Mouse (Mus musculus): Measurements from ENCODE around the gene Icam4. TPM values are rescaled to one million over a fixed set of nuclear protein-coding genes. Genes with fewer than 3 reads are reported as not detected.

Icam4 gene
- polyA plus RNA-seq, 1 experiment, result 1.2 TPM

DNA sequence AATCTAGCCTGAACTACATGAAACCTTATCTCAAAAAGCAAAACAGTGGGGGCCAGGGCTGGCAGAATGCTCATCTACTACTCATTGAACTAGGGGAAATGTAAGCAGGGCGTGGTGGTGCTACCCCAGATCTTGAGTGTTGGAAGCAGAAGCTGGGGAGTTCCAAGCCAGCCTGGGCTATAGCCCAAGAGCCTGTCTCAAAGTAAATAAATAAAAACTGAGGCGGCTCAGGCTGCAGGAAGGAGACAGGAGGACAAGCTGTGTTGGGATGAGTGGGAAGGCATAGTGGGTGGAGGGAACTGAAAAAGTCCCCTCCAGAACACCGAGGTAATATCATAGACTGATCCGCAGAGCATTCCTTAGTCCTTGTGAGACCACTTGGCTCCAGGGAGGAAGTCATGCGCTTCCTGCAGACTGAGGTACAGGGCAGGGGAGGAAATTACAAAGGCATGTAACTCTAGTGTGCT, 17.3 kb upstream of the Icam4 start:
- WGBS, result 37% methylated on average over 5 of the region's 5 CpGs
- peak; percentile 80 for DNase-seq
- H3K27me3 ChIP-seq (replicated peaks; ENCODE audit: control insufficient read depth, insufficient read depth, low read length), result no peaks in the 10 kb centered on the region
- no peaks in the 10 kb centered on the region for H3K36me3 ChIP-seq (ENCODE audit: control insufficient read depth, insufficient read depth, low read length)
- TF ChIP-seq POLR2A (IDR thresholded peaks at IDR 0.05; ENCODE audit: low read depth, low read length), result no peak
- TF ChIP-seq CTCF (conservative IDR thresholded peaks at IDR 0.05; ENCODE audit: insufficient read depth, insufficient read length, low read depth, low read length), result no peak
- H3K4me1 ChIP-seq (ENCODE audit: control insufficient read depth, insufficient read depth, low read length), result no peaks in the 10 kb centered on the region
- H3K4me3 ChIP-seq (ENCODE audit: insufficient read depth, low read depth, low read length), result no peak overlapping the region
- H3K27ac ChIP-seq (ENCODE audit: insufficient read depth, low read depth, low read length), result peak overlapping the region; percentile 28; the same call in 1 of the 2 replicates

DNA sequence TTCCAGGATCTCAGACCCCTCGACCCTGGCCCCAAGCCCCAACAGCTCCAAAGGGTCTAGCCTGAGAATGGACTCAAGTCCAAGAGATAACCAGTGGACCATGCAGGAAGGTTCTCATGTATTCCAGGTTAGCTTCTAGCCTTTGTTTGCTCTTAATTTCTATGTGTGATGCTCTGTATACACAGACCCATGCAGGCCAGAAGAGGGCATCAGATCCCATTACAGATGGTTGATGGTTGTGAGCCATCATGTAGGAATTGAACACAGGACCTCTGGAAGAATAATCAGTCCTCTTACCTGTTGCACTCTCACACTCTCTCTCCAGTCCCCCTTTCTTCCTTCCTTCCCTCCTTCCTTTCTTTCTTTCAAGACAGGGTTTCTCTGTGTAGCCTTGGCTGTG, 16.8 kb upstream of the Icam4 start:
- no peak for TF ChIP-seq CTCF (conservative IDR thresholded peaks at IDR 0.05; ENCODE audit: insufficient read depth, insufficient read length, low read depth, low read length)
- no peak for TF ChIP-seq POLR2A (IDR thresholded peaks at IDR 0.05; ENCODE audit: low read depth, low read length)
- Histone ChIP-seq H3K4me1 (ENCODE audit: control insufficient read depth, insufficient read depth, low read length) (no peaks in the 10 kb centered on the region), H3K27me3 (replicated peaks; ENCODE audit: control insufficient read depth, insufficient read depth, low read length) (no peaks in the 10 kb centered on the region), H3K4me3 (ENCODE audit: insufficient read depth, low read depth, low read length) (no peak overlapping the region), H3K27ac (ENCODE audit: insufficient read depth, low read depth, low read length) (peak overlapping the region; percentile 33), H3K36me3 (ENCODE audit: control insufficient read depth, insufficient read depth, low read length) (no peaks in the 10 kb centered on the region)
- WGBS, result 29% methylated on average over 1 of the region's 1 CpGs
- no peak for DNase-seq

DNA sequence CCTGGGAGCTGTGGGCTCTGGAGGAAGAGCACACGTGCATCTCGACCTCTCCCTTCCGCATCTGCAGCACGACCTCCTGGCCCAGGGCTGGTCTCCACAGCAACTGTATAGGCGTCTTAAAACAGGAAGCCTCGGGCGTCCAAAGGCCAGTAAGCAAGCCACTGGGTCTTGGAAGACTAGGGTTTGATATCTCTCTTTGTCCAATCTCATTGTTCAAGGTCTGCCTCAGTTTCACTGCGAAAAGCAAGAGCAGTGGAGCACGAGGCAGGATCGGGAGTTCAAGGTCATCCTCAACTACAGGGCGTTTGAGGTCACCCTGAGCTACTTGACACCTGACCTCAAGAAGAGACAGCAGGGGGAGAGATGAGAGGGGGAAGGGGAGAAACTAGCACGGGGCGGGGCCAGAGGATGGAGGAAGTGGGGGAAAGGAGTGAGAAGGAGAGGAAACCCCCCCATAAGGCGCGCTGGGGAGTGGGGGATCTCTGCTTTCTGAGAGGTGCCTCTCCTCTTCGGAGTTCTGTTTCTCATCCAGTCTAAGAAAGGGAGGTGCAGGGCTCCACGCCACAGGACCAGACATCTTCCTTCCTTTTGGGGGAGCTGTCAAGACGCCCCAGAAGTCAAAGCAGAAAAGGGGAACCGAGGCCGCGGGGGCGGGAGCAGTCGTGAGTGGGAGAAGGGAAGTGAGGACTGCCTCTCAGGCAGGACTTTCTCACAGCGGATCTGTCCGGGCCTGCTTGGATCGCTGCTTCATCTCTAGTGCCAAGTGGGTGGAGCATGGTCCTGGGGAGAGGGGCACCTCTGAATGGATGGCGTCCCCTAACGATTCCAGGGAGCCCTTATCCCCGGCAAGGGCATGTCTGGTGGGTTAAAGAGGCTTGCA, 14.2 kb upstream of the Icam4 start:
- TF ChIP-seq CTCF (conservative IDR thresholded peaks at IDR 0.05; ENCODE audit: insufficient read depth, insufficient read length, low read depth, low read length), result no peak
- no peak for TF ChIP-seq POLR2A (IDR thresholded peaks at IDR 0.05; ENCODE audit: low read depth, low read length)
- no peaks in the 10 kb centered on the region for H3K36me3 ChIP-seq (ENCODE audit: control insufficient read depth, insufficient read depth, low read length)
- H3K4me3 ChIP-seq (ENCODE audit: insufficient read depth, low read depth, low read length), result peak overlapping the region; percentile 45
- H3K4me1 ChIP-seq (ENCODE audit: control insufficient read depth, insufficient read depth, low read length), result no peaks in the 10 kb centered on the region
- DNase-seq, result peak; percentile 86
- H3K27ac ChIP-seq (ENCODE audit: insufficient read depth, low read depth, low read length), result peak overlapping the region; percentile 79; the same call in 1 of the 2 replicates
- H3K27me3 ChIP-seq (replicated peaks; ENCODE audit: control insufficient read depth, insufficient read depth, low read length), result no peaks in the 10 kb centered on the region
- 8% methylated on average over 29 of the region's 29 CpGs for WGBS

DNA sequence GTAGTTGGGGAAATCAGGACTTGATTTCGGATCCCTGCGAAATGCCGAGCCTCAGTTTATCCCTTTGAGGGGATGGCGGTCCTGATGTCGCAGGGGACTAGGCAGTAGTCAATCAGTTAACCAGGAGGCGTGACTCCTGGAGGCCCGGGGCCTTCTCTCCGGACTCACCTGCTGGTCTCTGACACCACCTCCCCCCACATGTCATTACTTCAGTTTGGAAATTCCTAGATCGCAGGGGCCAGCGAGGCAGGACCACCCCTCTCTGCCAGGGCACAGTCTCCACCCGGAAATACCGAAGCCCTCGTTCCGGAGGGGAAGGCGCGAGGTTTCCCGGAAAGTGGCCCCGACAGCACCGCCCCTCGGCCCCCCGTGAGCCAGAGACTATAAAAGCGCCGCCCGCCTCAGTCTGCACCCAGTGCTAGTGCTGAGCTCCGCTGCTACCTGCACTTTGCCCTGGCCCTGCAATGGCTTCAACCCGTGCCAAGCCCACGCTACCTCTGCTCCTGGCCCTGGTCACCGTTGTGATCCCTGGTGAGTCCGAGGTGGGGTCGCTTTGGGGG, 13.5 kb upstream of the Icam4 start, which contains the start of gene Icam1:
Gene Icam1 (plus strand): TSS at position 415 of the 560 bp plus-strand sequence.
- Histone ChIP-seq H3K36me3 (ENCODE audit: control insufficient read depth, insufficient read depth, low read length) (no peaks in the 10 kb centered on the region), H3K27ac (ENCODE audit: insufficient read depth, low read depth, low read length) (peak within 1 kb of the TSS; percentile 79), H3K27me3 (replicated peaks; ENCODE audit: control insufficient read depth, insufficient read depth, low read length) (no peaks in the 10 kb centered on the region), H3K4me1 (ENCODE audit: control insufficient read depth, insufficient read depth, low read length) (no peaks in the 10 kb centered on the region), H3K4me3 (ENCODE audit: insufficient read depth, low read depth, low read length) (peak within 1 kb of the TSS; percentile 45)
- DNase-seq, result peak; percentile 93
- WGBS, result 1% methylated on average over 30 of the region's 30 CpGs
- peak; percentile 95 for TF ChIP-seq POLR2A (IDR thresholded peaks at IDR 0.05; ENCODE audit: low read depth, low read length)
- TF ChIP-seq CTCF (conservative IDR thresholded peaks at IDR 0.05; ENCODE audit: insufficient read depth, insufficient read length, low read depth, low read length), result no peak

DNA sequence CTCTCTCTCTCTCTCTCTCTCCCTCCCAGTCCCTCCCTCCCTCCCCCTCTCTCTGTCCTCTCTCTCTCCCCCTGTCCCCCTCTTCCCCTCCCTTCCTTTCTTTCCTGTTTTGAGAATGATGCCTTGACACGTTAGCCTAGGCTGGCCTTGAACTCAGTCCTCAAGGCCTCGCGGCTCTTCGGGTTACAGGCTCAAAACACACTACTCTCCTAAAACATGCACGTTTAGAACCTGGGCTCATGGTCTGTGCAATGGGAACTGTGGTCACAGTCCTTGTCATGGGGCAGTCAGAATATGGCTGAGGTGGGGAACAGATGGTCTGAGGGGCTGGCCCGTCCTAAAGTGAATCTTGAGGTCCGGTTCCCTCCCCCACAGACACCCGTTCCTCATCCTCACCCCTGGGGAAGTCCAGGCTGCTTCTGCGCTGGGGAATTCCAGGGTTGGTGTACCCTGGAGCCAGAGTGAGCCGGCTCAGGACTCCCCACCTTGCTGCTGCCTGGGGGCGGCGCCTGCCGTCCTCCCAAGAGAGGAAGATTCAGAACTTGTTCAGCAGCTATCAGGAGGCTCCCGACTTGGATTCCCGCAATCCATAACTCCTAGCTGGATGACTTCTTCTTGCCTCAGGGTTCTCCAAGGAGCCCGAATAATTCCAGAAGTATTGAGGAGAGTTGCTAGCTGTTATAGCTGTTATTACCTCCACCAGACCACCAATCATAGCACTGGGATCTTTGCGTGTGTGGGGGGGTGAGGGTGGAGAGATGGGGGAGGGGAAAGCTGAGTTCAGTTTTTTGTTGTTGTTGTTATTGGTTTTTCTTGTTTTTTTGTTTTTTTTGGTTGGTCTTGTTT, 12.6 kb upstream of the Icam4 start:
- no peak overlapping the region for H3K27ac ChIP-seq (ENCODE audit: insufficient read depth, low read depth, low read length)
- no peak for DNase-seq

DNA sequence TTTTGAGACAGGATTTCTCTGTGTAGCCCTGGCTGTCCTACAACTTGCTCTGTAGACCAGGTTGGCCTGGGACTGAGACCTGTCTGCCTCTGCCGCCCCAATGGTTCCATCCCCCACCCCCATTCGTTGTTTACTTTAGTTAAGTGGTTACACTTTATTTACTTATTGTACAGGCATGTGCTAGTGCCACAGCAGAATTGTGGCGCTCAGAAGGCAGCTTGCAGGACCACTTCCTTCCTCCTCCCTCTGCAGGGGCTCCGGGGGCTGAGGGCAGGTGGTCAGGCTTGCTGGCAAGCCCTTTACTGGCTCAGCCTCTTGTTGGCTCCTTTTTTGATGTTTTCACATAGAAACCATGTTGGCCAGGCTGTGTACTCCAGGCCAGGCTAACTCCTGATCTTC, 12.0 kb upstream of the Icam4 start:
- H3K4me3 ChIP-seq (ENCODE audit: insufficient read depth, low read depth, low read length), result peak overlapping the region; percentile 14; the same call in 1 of the 2 replicates
- WGBS, result 52% methylated on average over 4 of the region's 4 CpGs
- H3K27me3 ChIP-seq (replicated peaks; ENCODE audit: control insufficient read depth, insufficient read depth, low read length), result no peaks in the 10 kb centered on the region
- no peak overlapping the region for H3K27ac ChIP-seq (ENCODE audit: insufficient read depth, low read depth, low read length)
- no peak for TF ChIP-seq CTCF (conservative IDR thresholded peaks at IDR 0.05; ENCODE audit: insufficient read depth, insufficient read length, low read depth, low read length)
- no peak for TF ChIP-seq POLR2A (IDR thresholded peaks at IDR 0.05; ENCODE audit: low read depth, low read length)
- H3K4me1 ChIP-seq (ENCODE audit: control insufficient read depth, insufficient read depth, low read length), result no peaks in the 10 kb centered on the region
- no peaks in the 10 kb centered on the region for H3K36me3 ChIP-seq (ENCODE audit: control insufficient read depth, insufficient read depth, low read length)
- no peak for DNase-seq

More for the DNA sequence above, 12.6 kb upstream of the Icam4 start:
- TF ChIP-seq CTCF (conservative IDR thresholded peaks at IDR 0.05; ENCODE audit: insufficient read depth, insufficient read length, low read depth, low read length), result no peak
- no peak for TF ChIP-seq POLR2A (IDR thresholded peaks at IDR 0.05; ENCODE audit: low read depth, low read length)
- Histone ChIP-seq H3K4me1 (ENCODE audit: control insufficient read depth, insufficient read depth, low read length) (no peaks in the 10 kb centered on the region), H3K36me3 (ENCODE audit: control insufficient read depth, insufficient read depth, low read length) (no peaks in the 10 kb centered on the region), H3K27me3 (replicated peaks; ENCODE audit: control insufficient read depth, insufficient read depth, low read length) (no peaks in the 10 kb centered on the region), H3K4me3 (ENCODE audit: insufficient read depth, low read depth, low read length) (peak overlapping the region; percentile 45)
- 8% methylated on average over 17 of the region's 17 CpGs for WGBS

Measured in kidney, adult 2 months (tissue).